Mouse (Mus musculus) T-helper 2 cell (primary cell): Measurements from ENCODE around the gene Ccdc86.

Experiments used
- in situ Hi-C: fragments of 300-600 bp; cut with MboI, MseI; formaldehyde crosslinking; loops from one replicate; pipeline ENCODE4 v1.15.1; 2025; ENCODE audit warnings: high pct_unique_total_duplicates

Ccdc86 gene

GRCm38 (mm10) chr19:10949112-10949511 lies at the start of gene Ccdc86:
TSS of gene Ccdc86 (minus strand) at chr19:10949266.
- in situ Hi-C loops = no loop called here

GRCm38 (mm10) chr19:10993150-10993549 lies 44.1 kb upstream of the Ccdc86 start, which contains the start of gene Ms4a15:
TSS of gene Ms4a15 (minus strand) at chr19:10993250.
- in situ Hi-C loops = no loop called here

GRCm38 (mm10) chr19:10991911-10992310 lies 42.8 kb upstream of the Ccdc86 start:
- in situ Hi-C loops = no loop called here

GRCm38 (mm10) chr19:10990751-10991150 lies 41.7 kb upstream of the Ccdc86 start:
- in situ Hi-C loops = no loop called here

- in situ Hi-C loops = no loop called here
Observed at GRCm38 (mm10) chr19:10988563-10988962, 39.5 kb upstream of the Ccdc86 start.

GRCm38 (mm10) chr19:10985889-10986288 lies 36.8 kb upstream of the Ccdc86 start:
- in situ Hi-C loops = no loop called here

GRCm38 (mm10) chr19:10984551-10984950 lies 35.5 kb upstream of the Ccdc86 start:
- in situ Hi-C loops = no loop called here

- in situ Hi-C loops = no loop called here
Observed at GRCm38 (mm10) chr19:10983146-10983545, 34.1 kb upstream of the Ccdc86 start.

GRCm38 (mm10) chr19:10980210-10980609 lies 31.1 kb upstream of the Ccdc86 start:
- in situ Hi-C loops = no loop called here

- in situ Hi-C loops = no loop called here
Observed at GRCm38 (mm10) chr19:10979184-10980168, 30.4 kb upstream of the Ccdc86 start.

GRCm38 (mm10) chr19:10976318-10976717 lies 27.3 kb upstream of the Ccdc86 start:
- in situ Hi-C loops = no loop called here

- in situ Hi-C loops = no loop called here
Observed at GRCm38 (mm10) chr19:10975187-10975586, 26.1 kb upstream of the Ccdc86 start.

- in situ Hi-C loops = no loop called here
Observed at GRCm38 (mm10) chr19:10974238-10974865, 25.3 kb upstream of the Ccdc86 start, which contains the start of gene Ms4a10. TSS of gene Ms4a10 (minus strand) at chr19:10974670.

- in situ Hi-C loops = no loop called here
Observed at GRCm38 (mm10) chr19:10973187-10973586, 24.1 kb upstream of the Ccdc86 start.

- in situ Hi-C loops = no loop called here
Observed at GRCm38 (mm10) chr19:10972660-10973059, 23.6 kb upstream of the Ccdc86 start.

- in situ Hi-C loops = no loop called here
Observed at GRCm38 (mm10) chr19:10970457-10970856, 21.4 kb upstream of the Ccdc86 start.

- in situ Hi-C loops = no loop called here
Observed at GRCm38 (mm10) chr19:10968578-10968977, 19.5 kb upstream of the Ccdc86 start.

- in situ Hi-C loops = no loop called here
Observed at GRCm38 (mm10) chr19:10965721-10966120, 16.7 kb upstream of the Ccdc86 start.

- in situ Hi-C loops = loop anchor here (5.0 kb wide), 1 partner anchor 283 kb away; the partner anchor contains the start of gene Pga5
Observed at GRCm38 (mm10) chr19:10959978-10960346, 10.9 kb upstream of the Ccdc86 start.

GRCm38 (mm10) chr19:10959085-10959977 lies 10.3 kb upstream of the Ccdc86 start:
- in situ Hi-C loops = no loop called here
